Mouse (Mus musculus) myocyte (in vitro differentiated cells): ENCODE data around the gene Nr1i2. TPM values are rescaled to one million over a fixed set of nuclear protein-coding genes. Genes with fewer than 3 reads are reported as not detected.
A peak's percentile ranks its signal among the peaks of the same experiment; 100 is the strongest.

Source experiments
- H3K27me3 ChIP-seq: one replicate; pipeline ENCODE4 v1.6.1; 2011; ENCODE audit not compliant: control insufficient read depth, insufficient read depth, insufficient read length
- H3K36me3 ChIP-seq: one replicate; pipeline ENCODE4 v1.6.1; 2011; ENCODE audit not compliant: control insufficient read depth, insufficient read depth
- H3K4me2 ChIP-seq: one replicate; pipeline ENCODE4 v1.6.1; 2011; ENCODE audit warnings: low read depth, control low read depth
- H3K4me3 ChIP-seq: one replicate; pipeline ENCODE4 v1.5.1; 2011; ENCODE audit warnings: mild to moderate bottlenecking, control low read depth, moderate library complexity
- H3K79me2 ChIP-seq: one replicate; pipeline ENCODE4 v1.6.1; 2011; ENCODE audit not compliant: control insufficient read depth, insufficient read depth
- H3ac ChIP-seq: one replicate; pipeline ENCODE4 v1.6.1; 2011; ENCODE audit not compliant: control insufficient read depth, insufficient read length
- CEBPB ChIP-seq: IDR thresholded peaks from 2 replicates; pipeline ENCODE4 v1.6.1; 2011; ENCODE audit warnings: mild to moderate bottlenecking, moderate library complexity; ENCODE audit not compliant: poor library complexity, insufficient read depth, severe bottlenecking
- E2F4 ChIP-seq: IDR thresholded peaks from one replicate; pipeline ENCODE4 v1.6.1; 2011; ENCODE audit warnings: mild to moderate bottlenecking, control low read depth, moderate library complexity; ENCODE audit not compliant: insufficient read depth
- MAX ChIP-seq: IDR thresholded peaks from one replicate; pipeline ENCODE4 v1.6.1; 2011; ENCODE audit warnings: low read depth, mild to moderate bottlenecking, control low read depth
- MYOD1 ChIP-seq, 3 experiments: IDR thresholded peaks; one replicate each; pipeline ENCODE4 v1.6.1; 2011; ENCODE audit warnings: control low read depth in 2 of 3, low read depth in 2 of 3, mild to moderate bottlenecking in 2 of 3, moderate library complexity in 1 of 3; ENCODE audit not compliant: insufficient read length in 2 of 3, control insufficient read depth in 1 of 3
- MYOG ChIP-seq, 3 experiments: IDR thresholded peaks; one replicate each; pipeline ENCODE4 v1.6.1; 2011; ENCODE audit warnings: control low read depth in 2 of 3, low read depth in 2 of 3, mild to moderate bottlenecking in 2 of 3; ENCODE audit not compliant: insufficient read length in 2 of 3, control insufficient read depth in 1 of 3, insufficient read depth in 1 of 3
- POLR2A ChIP-seq: IDR thresholded peaks from one replicate; pipeline ENCODE4 v1.6.1; 2011; ENCODE audit warnings: low read depth, mild to moderate bottlenecking, control low read depth, moderate library complexity; ENCODE audit not compliant: insufficient read length
- POLR2AphosphoS2 ChIP-seq: IDR thresholded peaks from one replicate; pipeline ENCODE4 v1.6.1; 2011; ENCODE audit warnings: low read depth, control low read depth; ENCODE audit not compliant: insufficient read length
- REST ChIP-seq: IDR thresholded peaks from one replicate; pipeline ENCODE4 v1.6.1; 2011; ENCODE audit warnings: mild to moderate bottlenecking, control low read depth, moderate library complexity; ENCODE audit not compliant: insufficient read depth, insufficient read length
- SRF ChIP-seq: IDR thresholded peaks from one replicate; pipeline ENCODE4 v1.6.1; 2011; ENCODE audit warnings: low read depth; ENCODE audit not compliant: control insufficient read depth, insufficient read length
- TCF12 ChIP-seq: IDR thresholded peaks from one replicate; pipeline ENCODE4 v1.6.1; 2011; ENCODE audit warnings: mild to moderate bottlenecking, control low read depth; ENCODE audit not compliant: poor library complexity, insufficient read depth, severe bottlenecking
- TCF3 ChIP-seq: IDR thresholded peaks from one replicate; pipeline ENCODE4 v1.6.1; 2011; ENCODE audit warnings: low read depth, control low read depth; ENCODE audit not compliant: insufficient read length
- USF1 ChIP-seq: IDR thresholded peaks from one replicate; pipeline ENCODE4 v1.6.1; 2011; ENCODE audit warnings: low read depth, mild to moderate bottlenecking, control low read depth, moderate library complexity
- polyA plus RNA-seq: library from polyadenylated mRNA; unstranded; fragments of >200 nt; fragmentation: generic; extraction: Trizol; gene quantifications from one replicate; pipeline ENCODE4 v1.2.1, GENCODE M21; 2012; ENCODE audit warnings: missing spikeins

The Nr1i2 gene
- polyA plus RNA-seq, 1 experiment: not detected

DNA sequence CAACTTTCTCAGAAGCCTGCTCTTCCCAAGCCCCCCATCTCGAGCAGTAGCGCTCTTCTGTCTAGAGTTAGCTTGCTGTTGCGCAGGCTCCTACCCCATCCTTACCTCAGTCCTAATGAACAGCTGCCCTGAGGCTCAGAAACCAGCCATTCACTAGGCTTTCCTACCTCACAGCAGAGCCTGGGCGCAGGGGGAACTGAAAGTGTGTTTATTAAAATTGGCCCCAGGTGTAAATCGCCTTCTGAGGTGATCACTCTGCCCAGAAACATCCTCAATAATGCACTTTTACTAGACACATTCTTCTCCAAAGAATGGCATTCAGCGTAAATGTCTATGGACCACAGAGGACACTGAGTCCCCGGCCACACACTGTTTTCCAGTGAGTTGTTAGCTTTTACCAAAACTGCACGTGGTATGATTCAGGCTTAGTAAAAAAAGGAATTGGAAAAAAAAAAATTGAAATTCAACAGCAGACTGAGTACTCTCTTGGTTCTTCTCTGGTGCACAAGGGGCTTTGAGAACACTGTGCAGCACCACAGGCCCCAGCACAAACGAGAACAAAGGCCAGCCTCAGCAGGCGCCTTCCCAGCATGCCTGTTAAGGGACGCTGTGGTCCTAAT is 32.3 kb upstream of the Nr1i2 start:
- H3K4me2 ChIP-seq: no peak overlapping the region
- no peaks in the 10 kb centered on the region for H3K79me2 ChIP-seq
- no peaks in the 10 kb centered on the region for H3K27me3 ChIP-seq
- no peak overlapping the region for H3K4me3 ChIP-seq
- no peak for TF ChIP-seq POLR2A
- TF ChIP-seq MAX: no peak
- TF ChIP-seq MYOG (IDR thresholded peaks at IDR 0.05; ENCODE audit: control insufficient read depth in 1 of 3, insufficient read depth in 1 of 3, insufficient read length in 2 of 3, low read depth in 2 of 3): no peak
- no peak for TF ChIP-seq SRF
- no peak for TF ChIP-seq TCF3
- H3K36me3 ChIP-seq: no peaks in the 10 kb centered on the region
- H3ac ChIP-seq: no peak overlapping the region

DNA sequence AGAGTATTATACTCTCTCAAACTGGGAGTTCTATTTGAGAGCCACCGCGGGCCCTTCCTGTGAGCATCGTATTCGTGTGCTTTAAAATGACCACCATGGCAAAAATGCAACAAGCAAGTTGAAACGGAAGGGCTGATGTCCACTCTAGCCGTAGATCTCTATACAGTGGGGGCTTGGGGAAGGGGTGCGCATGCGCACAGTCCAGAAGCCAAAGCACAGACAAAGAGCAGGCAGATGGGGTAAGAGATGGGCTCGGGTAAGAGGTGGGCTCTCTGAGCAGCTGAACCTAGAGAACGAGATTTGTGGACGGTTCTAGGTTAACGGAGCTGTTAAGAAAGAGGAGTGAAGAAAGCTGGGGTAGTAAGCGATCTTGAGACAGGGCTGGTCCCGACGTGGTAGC is 29.7 kb upstream of the Nr1i2 start:
- Histone ChIP-seq H3K4me3 (no peak overlapping the region), H3ac (no peak overlapping the region), H3K4me2 (no peak overlapping the region), H3K36me3 (no peaks in the 10 kb centered on the region), H3K27me3 (no peaks in the 10 kb centered on the region), H3K79me2 (no peaks in the 10 kb centered on the region)
- TF ChIP-seq USF1: no peak
- no peak for TF ChIP-seq MAX
- TF ChIP-seq TCF3: no peak
- no peak for TF ChIP-seq TCF12
- no peak for TF ChIP-seq MYOD1 (IDR thresholded peaks at IDR 0.05; ENCODE audit: control insufficient read depth in 1 of 3, insufficient read length in 2 of 3, low read depth in 2 of 3)
- no peak for TF ChIP-seq POLR2A
- TF ChIP-seq MYOG (IDR thresholded peaks at IDR 0.05; ENCODE audit: control insufficient read depth in 1 of 3, insufficient read depth in 1 of 3, insufficient read length in 2 of 3, low read depth in 2 of 3): no peak
- TF ChIP-seq CEBPB: no peak
- TF ChIP-seq SRF: no peak
- no peak for TF ChIP-seq POLR2AphosphoS2
- no peak for TF ChIP-seq REST
- no peak for TF ChIP-seq E2F4

DNA sequence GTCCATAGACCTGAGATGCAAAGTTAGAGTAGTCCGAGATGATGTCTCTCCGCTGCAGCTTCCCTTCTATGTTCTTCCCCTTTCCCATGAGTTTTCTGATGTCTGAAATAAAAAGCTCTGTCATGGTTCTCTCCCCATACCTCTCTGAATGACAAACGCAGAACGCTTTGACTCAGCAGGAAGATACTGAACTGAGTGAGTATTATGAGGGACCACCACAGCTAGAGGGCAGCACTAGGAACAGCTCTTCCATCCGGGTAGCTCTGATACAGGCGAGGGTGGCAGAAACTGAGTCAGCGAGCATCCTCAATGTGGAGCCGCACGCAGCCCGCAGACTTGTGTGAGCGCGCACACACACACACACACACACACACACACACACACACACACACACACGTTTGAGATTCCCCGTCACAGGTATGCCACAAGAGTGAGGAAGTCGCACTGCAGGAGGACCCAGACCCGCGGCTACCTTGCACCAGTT is 26.9 kb upstream of the Nr1i2 start:
- Histone ChIP-seq H3K4me3 (no peak overlapping the region), H3ac (no peak overlapping the region), H3K27me3 (no peaks in the 10 kb centered on the region), H3K79me2 (no peaks in the 10 kb centered on the region), H3K4me2 (no peak overlapping the region), H3K36me3 (no peaks in the 10 kb centered on the region)
- TF ChIP-seq CEBPB (no peak), REST (no peak), E2F4 (no peak), MYOG (IDR thresholded peaks at IDR 0.05; ENCODE audit: control insufficient read depth in 1 of 3, insufficient read depth in 1 of 3, insufficient read length in 2 of 3, low read depth in 2 of 3) (no peak), USF1 (no peak), TCF3 (no peak), MAX (no peak), SRF (no peak), MYOD1 (IDR thresholded peaks at IDR 0.05; ENCODE audit: control insufficient read depth in 1 of 3, insufficient read length in 2 of 3, low read depth in 2 of 3) (no peak), POLR2AphosphoS2 (no peak), TCF12 (no peak), POLR2A (no peak)

- H3K36me3 ChIP-seq: no peaks in the 10 kb centered on the region
- no peak for TF ChIP-seq MYOG (IDR thresholded peaks at IDR 0.05; ENCODE audit: control insufficient read depth in 1 of 3, insufficient read depth in 1 of 3, insufficient read length in 2 of 3, low read depth in 2 of 3)
- no peak for TF ChIP-seq POLR2A
- no peak for TF ChIP-seq CEBPB
- no peak for TF ChIP-seq MYOD1 (IDR thresholded peaks at IDR 0.05; ENCODE audit: control insufficient read depth in 1 of 3, insufficient read length in 2 of 3, low read depth in 2 of 3)
- no peaks in the 10 kb centered on the region for H3K27me3 ChIP-seq
These were observed 24.5 kb upstream of the Nr1i2 start for GRCm38 (mm10) chr16:38319087-38319486.

DNA sequence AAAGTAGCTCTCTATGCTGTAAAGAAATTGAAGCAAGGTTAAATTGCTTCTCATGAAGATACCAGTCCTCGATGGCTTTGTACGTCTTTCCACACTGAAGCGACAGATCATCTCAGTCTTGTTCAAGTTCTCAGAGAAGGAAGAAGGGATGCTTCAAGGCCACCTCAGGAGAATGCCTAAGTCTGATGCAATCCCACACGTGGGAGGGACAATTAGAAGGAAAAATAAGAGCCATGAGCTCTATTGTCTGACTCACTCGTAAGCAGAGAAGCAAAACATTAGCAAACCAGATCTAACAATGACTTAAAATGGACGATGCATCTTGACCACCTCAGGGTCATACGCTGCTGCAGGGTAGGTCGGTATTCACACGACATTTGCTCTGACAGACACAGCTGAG is 23.9 kb upstream of the Nr1i2 start:
- Histone ChIP-seq H3ac (no peak overlapping the region), H3K36me3 (no peaks in the 10 kb centered on the region), H3K27me3 (no peaks in the 10 kb centered on the region), H3K79me2 (no peaks in the 10 kb centered on the region), H3K4me2 (peak overlapping the region; percentile 65), H3K4me3 (no peak overlapping the region)
- TF ChIP-seq MAX (peak; percentile 90), TCF12 (no peak), E2F4 (no peak), CEBPB (peak; percentile 94), MYOD1 (IDR thresholded peaks at IDR 0.05; ENCODE audit: control insufficient read depth in 1 of 3, insufficient read length in 2 of 3, low read depth in 2 of 3) (no peak), USF1 (no peak), MYOG (IDR thresholded peaks at IDR 0.05; ENCODE audit: control insufficient read depth in 1 of 3, insufficient read depth in 1 of 3, insufficient read length in 2 of 3, low read depth in 2 of 3) (no peak), POLR2AphosphoS2 (no peak), TCF3 (no peak), REST (no peak)

More at GRCm38 (mm10) chr16:38319087-38319486, 24.5 kb upstream of the Nr1i2 start:
- no peak overlapping the region for H3K4me3 ChIP-seq
- peak overlapping the region; percentile 65 for H3K4me2 ChIP-seq
- no peak overlapping the region for H3ac ChIP-seq
- H3K79me2 ChIP-seq: no peaks in the 10 kb centered on the region
